Mouse (Mus musculus) adrenal gland, adult 8-10 months (tissue): ENCODE data around the gene Siglece. TPM values are rescaled to one million over a fixed set of nuclear protein-coding genes. Genes with fewer than 3 reads are reported as not detected.
"Not testable (repeated sequence)": the region's sequence is repeated elsewhere in the genome, so short reads cannot be mapped to it uniquely, and the experiment has no call there.

ENCODE experiments used
- DNase-seq: peaks from one replicate; pipeline ENCODE4 v3.0.0; 2022
- total RNA-seq, 4 experiments: library from RNA; stranded (reverse); gene quantifications; 2 replicates each; pipeline ENCODE4 v1.2.4; 2022

The Siglece gene
- total RNA-seq = 1 to 10 TPM; 2.3 to 4.3 (median 3.5) TPM

GRCm38 (mm10) chr7:43660002-43660401 lies at the start of gene Siglece:
Gene Siglece (minus strand): TSS chr7:43660161.
- DNase-seq = no peak

GRCm38 (mm10) chr7:43690118-43690517 lies 30.2 kb upstream of the Siglece start, which contains the start of gene Klk14:
Gene Klk14 (plus strand): TSS chr7:43690418.
- no peak for DNase-seq

DNA sequence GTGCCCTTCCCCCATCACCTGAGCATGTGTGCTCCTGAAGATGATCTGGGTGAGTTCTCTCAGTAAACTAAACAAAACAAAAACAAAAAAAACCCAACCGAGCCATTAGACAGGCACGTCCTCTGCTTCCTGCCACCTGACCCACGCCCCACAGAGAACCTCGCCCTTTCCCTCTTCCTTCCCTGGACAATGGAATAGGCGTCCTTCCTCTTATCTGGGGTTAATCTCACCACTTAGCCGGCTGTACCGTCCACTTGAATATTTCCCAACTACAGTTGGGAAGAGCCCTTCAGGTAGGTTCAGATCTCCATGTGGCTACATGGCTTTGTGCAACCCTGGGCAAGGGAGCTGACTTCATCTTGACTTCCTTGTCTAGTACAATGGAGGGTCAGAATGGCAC lies 25.1 kb upstream of the Siglece start:
- DNase-seq = no peak

GRCm38 (mm10) chr7:43682511-43682910 lies 22.6 kb upstream of the Siglece start:
- not testable (repeated sequence) for DNase-seq

DNA sequence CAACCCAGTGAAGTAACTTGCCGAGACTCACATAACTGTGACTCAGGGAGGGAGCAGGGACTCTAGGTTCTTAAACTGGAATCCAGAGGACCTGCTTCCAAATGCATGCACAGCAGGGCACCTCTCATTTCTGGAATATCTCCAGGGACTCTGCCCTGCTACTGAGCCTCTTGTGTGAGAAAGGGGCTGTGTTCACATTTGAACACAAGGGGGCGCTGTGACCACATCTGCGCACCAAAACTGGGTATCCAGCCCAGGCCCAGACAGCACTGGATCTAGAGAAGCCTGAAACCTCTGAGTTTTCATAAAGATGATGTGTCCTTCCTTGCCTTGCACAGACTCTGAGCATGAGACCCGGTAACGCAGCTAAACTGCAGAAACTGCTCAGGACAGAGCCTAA lies 21.0 kb upstream of the Siglece start:
- no peak for DNase-seq

GRCm38 (mm10) chr7:43678517-43678916 lies 18.6 kb upstream of the Siglece start:
- no peak for DNase-seq

DNA sequence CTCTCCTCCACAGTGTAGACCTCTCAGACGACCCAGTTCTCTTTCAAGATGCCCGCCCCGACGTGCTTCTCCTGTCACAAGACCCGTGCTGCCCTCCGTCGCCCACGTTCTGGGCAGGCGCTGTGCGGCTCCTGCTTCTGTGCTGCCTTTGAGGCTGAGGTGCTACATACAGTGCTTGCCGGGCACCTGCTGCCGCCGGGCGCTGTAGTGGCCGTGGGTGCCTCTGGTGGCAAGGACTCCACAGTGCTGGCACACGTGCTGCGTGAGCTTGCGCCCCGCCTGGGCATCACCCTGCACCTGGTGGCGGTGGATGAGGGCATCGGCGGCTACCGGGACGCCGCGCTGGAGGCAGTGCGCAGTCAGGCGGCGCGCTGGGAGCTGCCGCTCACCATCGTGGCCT lies 15.1 kb upstream of the Siglece start:
- no peak for DNase-seq

- no peak for DNase-seq
These were observed 12.8 kb upstream of the Siglece start for GRCm38 (mm10) chr7:43672581-43673260.

GRCm38 (mm10) chr7:43671809-43672580 lies 12.0 kb upstream of the Siglece start, which contains the start of gene Ctu1:
Gene Ctu1 (plus strand): TSS chr7:43672016.
- DNase-seq = peak; percentile 95

GRCm38 (mm10) chr7:43671064-43671808 lies 11.3 kb upstream of the Siglece start:
- no peak for DNase-seq

GRCm38 (mm10) chr7:43668582-43668981 lies 8.6 kb upstream of the Siglece start:
- no peak for DNase-seq

DNA sequence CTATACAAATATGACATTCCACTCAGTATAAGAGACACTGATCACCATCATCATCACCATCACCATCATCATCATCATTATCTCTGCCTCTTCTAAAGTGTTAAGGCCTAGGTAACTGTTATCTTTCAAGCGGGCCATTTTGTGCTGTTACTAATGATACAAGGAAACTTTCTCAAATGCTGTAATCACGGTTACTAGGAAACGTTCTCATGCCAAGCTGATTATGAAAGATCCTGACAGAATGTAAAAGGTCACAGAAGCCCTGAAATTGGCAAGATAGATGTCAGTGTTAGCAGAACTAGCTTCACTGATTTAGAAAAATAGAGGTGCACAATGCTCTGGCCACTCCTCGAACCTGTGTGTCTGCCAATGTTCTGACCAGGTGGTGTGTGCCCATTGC lies 7.3 kb upstream of the Siglece start:
- not testable (repeated sequence) for DNase-seq

- DNase-seq = peak; percentile 53
These were observed 2.8 kb upstream of the Siglece start for GRCm38 (mm10) chr7:43662804-43663203.

GRCm38 (mm10) chr7:43656232-43656631 lies 3.7 kb downstream of the Siglece start:
- DNase-seq = no peak

DNA sequence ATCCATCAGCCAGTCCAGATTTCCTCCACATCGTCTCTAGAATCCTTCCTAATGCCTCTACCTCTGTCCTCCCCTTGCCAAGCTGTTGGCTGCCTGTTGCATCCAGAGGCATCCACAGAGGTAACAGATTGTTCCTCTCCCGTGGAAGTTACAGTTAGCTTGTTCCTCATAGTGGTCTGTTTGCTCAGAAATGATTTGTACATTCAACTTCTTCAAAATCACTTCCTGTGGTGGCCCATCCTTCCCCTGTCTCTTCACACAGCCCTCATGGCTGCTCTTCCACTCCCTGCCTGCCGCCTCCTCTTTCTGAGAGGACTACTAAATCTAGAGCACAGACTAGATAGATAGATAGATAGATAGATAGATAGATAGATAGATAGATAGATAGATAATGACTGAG lies 5.4 kb downstream of the Siglece start:
- DNase-seq = no peak

- DNase-seq = no peak
These were observed 7.3 kb downstream of the Siglece start for GRCm38 (mm10) chr7:43652683-43653082.

- no peak for DNase-seq
These were observed 16.8 kb downstream of the Siglece start for GRCm38 (mm10) chr7:43643046-43643652.

GRCm38 (mm10) chr7:43642587-43642986 lies 17.4 kb downstream of the Siglece start:
- DNase-seq = peak; percentile 77

- DNase-seq = no peak
These were observed 22.8 kb downstream of the Siglece start for GRCm38 (mm10) chr7:43637118-43637517.

- no peak for DNase-seq
These were observed 23.8 kb downstream of the Siglece start for GRCm38 (mm10) chr7:43636194-43636593.

DNA sequence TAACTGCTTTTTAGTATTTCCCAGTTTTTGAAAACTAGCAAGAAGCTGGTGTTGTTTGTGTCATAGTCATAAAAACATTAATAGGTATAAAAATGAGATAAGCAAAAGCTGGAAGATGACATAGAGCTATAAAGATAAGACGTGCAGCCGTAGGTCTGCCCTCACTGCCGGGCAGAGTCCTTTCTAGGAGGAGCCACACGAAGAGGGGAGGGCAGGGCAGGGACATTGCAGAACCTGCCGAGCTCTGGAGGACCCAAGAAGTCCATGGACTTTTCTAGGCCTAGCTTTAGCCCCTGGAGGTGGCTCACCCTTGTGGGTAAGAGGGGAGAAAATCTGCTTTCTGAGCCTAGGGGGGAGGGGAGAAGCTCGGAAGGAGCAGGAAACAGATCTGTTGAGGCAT lies 25.5 kb downstream of the Siglece start, which contains the start of gene Ceacam18:
Gene Ceacam18, plus strand, starts transcription at position 208 of the 400 bp plus-strand sequence.
- DNase-seq = no peak

- no peak for DNase-seq
These were observed 26.0 kb downstream of the Siglece start for GRCm38 (mm10) chr7:43633940-43634339.
